Mouse (Mus musculus): ENCODE data around the gene Atp1a1. TPM values are rescaled to one million over a fixed set of nuclear protein-coding genes. Genes with fewer than 3 reads are reported as not detected.

Gene Atp1a1
- 58.4 and 61.1 TPM in 2 replicates for polyA plus RNA-seq (2012)

DNA sequence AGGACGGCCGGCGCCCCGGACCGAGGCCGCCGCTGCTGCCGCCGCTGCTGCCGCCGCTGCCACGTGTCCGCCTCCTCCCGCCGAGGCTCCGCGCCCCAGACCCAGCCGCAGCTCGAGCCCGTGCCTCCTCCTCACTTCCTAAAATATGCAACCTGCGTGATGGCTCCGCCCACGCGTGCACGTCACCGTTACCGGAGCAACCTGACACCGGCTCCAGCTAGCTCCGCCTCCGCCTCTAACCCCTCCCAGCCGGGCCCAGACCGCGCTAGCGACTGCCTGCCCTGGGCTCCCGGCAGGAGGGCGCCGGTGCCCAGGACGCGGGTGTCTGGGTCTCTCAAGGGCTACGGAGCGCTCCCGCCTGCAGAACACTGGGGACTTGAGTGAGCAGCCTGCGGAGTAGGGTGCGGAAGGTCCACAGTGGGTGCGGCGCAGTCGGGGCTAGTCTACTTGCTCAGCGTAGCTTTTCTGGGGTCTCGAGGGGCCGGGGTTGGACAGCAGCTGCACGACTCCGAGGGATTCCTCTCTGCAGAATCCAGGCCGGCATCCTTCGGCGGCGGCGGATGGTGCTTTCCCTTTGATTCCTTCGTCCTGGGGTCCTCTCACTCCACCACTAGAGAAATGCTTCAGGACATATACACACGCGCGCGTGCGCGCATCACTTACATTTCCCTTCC is at the start of gene Atp1a1:
Atp1a1 (minus strand) TSS at position 135 of the 674 bp plus-strand sequence.
- Histone ChIP-seq H3K4me3 (replicated peaks) (peak within 1 kb of the TSS; percentile 91), H3K27me3 (ENCODE audit: control insufficient read depth) (peaks cover 40% of the 10 kb centered on the region), H3K9me3 (ENCODE audit: control insufficient read depth, low read length) (no peaks in the 10 kb centered on the region), H3K4me1 (ENCODE audit: control insufficient read depth) (peaks cover 46% of the 10 kb centered on the region), H3K36me3 (ENCODE audit: control insufficient read depth) (peaks cover 5% of the 10 kb centered on the region)
- TF ChIP-seq TAL1 (IDR thresholded peaks at IDR 0.05; ENCODE audit: low read length), result no peak

DNA sequence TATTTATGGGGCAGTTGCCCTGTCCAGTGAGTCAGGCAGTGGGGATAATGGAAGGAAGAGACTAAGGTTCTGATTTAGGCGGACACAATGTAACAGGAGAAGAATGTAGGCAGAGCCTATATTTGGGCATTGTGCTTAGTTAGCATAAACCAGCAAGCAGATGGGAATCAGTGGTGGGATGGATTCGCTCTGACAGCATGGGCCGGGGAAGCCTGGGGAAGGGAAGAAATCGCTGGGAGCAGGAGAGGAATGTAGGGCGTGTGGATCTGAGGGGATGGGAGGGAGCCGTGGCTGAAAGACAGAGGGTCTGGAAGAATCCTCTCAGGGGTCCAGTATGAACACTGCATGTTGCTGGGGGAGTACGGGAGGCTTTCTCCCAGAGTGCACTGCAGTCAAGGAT is 49.0 kb upstream of the Atp1a1 start:
- TF ChIP-seq GATA1 (IDR thresholded peaks at IDR 0.05; ENCODE audit: low read length) (no peak), TAL1 (IDR thresholded peaks at IDR 0.05; ENCODE audit: low read length) (no peak)
- H3K4me1 ChIP-seq (ENCODE audit: control insufficient read depth), result no peaks in the 10 kb centered on the region
- H3K36me3 ChIP-seq (ENCODE audit: control insufficient read depth), result no peaks in the 10 kb centered on the region
- H3K27me3 ChIP-seq (ENCODE audit: control insufficient read depth), result no peaks in the 10 kb centered on the region
- no peaks in the 10 kb centered on the region for H3K9me3 ChIP-seq (ENCODE audit: control insufficient read depth, low read length)
- H3K4me3 ChIP-seq (replicated peaks), result no peak overlapping the region

DNA sequence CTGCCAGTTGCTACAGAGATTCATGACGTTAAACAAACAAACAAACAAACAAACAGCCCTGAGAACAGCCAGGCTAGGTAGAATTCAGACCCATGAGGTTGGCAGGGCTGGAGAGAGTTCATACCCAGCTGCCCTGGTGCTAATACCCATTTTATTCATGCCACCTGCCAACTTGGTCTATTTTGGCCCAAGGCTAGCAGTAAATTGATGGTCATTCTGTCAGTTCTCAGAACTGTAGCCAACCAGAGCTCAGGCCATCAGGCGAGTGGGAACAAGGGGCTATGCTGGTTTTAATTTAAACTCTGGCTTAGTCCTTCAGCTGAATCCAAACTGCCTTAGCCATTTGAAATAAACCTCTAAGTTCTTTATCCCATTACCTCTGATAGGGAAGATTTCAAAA is 48.5 kb upstream of the Atp1a1 start:
- Histone ChIP-seq H3K36me3 (ENCODE audit: control insufficient read depth) (no peaks in the 10 kb centered on the region), H3K9me3 (ENCODE audit: control insufficient read depth, low read length) (no peaks in the 10 kb centered on the region), H3K4me1 (ENCODE audit: control insufficient read depth) (no peaks in the 10 kb centered on the region), H3K4me3 (replicated peaks) (no peak overlapping the region), H3K27me3 (ENCODE audit: control insufficient read depth) (no peaks in the 10 kb centered on the region)
- TF ChIP-seq TAL1 (IDR thresholded peaks at IDR 0.05; ENCODE audit: low read length) (no peak), GATA1 (IDR thresholded peaks at IDR 0.05; ENCODE audit: low read length) (no peak)

DNA sequence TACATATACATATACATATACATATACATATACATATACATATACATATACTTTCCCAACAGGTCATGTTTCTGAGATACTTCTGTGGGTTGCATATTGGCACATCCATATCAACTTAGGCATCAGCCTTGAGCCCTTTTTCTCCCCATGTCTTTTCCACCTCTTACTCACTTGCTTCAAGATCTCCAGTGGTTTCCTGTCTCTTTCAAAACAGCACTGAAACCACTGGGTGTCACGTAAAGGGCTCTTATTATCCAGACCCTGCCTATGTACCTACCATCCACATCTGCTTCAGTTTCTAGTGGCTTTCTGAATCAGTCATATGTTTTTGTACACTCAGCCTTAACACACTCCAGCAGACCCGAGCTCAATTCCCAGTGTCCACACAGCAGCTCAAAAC is 45.8 kb upstream of the Atp1a1 start:
- Histone ChIP-seq H3K27me3 (ENCODE audit: control insufficient read depth) (no peaks in the 10 kb centered on the region), H3K4me1 (ENCODE audit: control insufficient read depth) (no peaks in the 10 kb centered on the region), H3K4me3 (replicated peaks) (no peak overlapping the region), H3K9me3 (ENCODE audit: control insufficient read depth, low read length) (no peaks in the 10 kb centered on the region), H3K36me3 (ENCODE audit: control insufficient read depth) (no peaks in the 10 kb centered on the region)
- TF ChIP-seq TAL1 (IDR thresholded peaks at IDR 0.05; ENCODE audit: low read length) (no peak), GATA1 (IDR thresholded peaks at IDR 0.05; ENCODE audit: low read length) (no peak)

DNA sequence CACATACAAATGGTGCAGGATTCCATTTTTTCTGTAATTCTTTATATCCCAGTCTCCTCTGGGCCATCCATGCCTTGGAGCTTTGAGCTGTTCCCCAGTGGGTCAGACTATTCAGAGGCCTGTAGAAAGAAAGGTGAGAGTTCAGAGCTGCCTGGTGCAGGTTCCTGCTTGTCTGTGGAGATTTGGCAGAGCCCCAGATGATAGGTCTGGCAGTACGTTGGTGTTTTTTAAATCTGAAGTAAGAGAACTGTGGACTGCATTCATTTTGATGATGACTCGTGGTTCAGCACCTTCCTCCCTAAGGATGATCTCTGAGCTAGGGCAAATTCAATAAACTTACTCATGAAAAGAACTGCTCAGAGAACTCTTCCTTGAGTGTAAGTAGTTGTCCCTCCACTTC is 44.8 kb upstream of the Atp1a1 start:
- no peaks in the 10 kb centered on the region for H3K36me3 ChIP-seq (ENCODE audit: control insufficient read depth)
- TF ChIP-seq TAL1 (IDR thresholded peaks at IDR 0.05; ENCODE audit: low read length) (no peak), GATA1 (IDR thresholded peaks at IDR 0.05; ENCODE audit: low read length) (no peak)
- H3K9me3 ChIP-seq (ENCODE audit: control insufficient read depth, low read length), result no peaks in the 10 kb centered on the region
- no peak overlapping the region for H3K4me3 ChIP-seq (replicated peaks)
- no peaks in the 10 kb centered on the region for H3K27me3 ChIP-seq (ENCODE audit: control insufficient read depth)
- H3K4me1 ChIP-seq (ENCODE audit: control insufficient read depth), result no peaks in the 10 kb centered on the region

DNA sequence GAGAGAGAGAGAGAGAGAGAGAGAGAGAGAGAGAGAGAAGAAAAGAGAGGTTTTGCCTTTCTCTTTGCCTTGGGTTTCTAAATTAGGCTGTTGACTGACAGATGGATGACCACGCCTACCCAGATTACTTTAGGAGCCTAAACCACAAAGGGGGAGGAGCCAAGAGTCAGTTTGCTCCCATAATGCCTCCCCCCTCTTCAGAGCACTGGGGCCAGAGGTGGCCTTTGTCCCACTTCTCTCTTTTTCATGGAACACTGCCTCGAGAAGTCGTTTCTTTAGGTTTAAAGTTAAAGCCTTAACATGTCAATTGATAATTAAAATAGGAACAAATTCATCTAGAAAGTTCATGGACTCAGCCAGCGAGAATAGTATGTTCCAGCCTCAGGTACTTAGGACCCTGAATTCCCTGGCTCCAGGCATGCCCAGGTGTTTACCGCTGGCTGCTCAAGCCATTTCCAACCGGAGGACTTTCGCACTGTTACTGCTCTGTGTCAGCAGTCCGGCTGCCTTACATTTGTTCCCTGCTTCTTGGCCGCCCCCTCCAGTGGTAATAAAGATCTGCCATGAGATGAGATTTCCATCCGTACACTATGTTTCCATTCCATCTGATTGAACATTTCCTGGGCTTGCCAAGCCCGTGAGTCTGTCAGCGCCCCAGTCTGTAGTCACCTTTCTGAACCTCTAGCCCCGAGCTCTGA is 43.8 kb upstream of the Atp1a1 start:
- Histone ChIP-seq H3K9me3 (ENCODE audit: control insufficient read depth, low read length) (no peaks in the 10 kb centered on the region), H3K4me1 (ENCODE audit: control insufficient read depth) (no peaks in the 10 kb centered on the region), H3K4me3 (replicated peaks) (no peak overlapping the region), H3K27me3 (ENCODE audit: control insufficient read depth) (no peaks in the 10 kb centered on the region), H3K36me3 (ENCODE audit: control insufficient read depth) (no peaks in the 10 kb centered on the region)
- TF ChIP-seq GATA1 (IDR thresholded peaks at IDR 0.05; ENCODE audit: low read length), result no peak
- TF ChIP-seq TAL1 (IDR thresholded peaks at IDR 0.05; ENCODE audit: low read length), result no peak

DNA sequence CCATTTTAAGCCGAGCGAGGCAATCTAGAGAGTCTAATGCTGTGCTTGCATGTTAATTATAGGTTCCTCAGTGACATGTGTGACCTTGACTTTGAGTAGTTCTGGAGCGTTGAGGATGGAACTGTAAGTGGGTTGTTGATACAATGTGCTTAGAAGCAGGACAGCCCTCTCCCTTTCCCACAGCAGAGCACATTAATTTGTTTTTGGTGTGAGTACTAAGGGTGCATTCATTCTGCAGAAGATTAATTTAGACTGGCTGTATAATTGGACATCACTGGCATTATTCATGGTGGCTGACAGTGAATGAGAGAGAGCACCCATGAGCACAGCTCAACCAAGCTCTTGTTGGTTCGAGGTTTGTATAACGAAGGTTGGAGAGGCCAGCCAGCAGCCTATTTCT is 42.3 kb upstream of the Atp1a1 start:
- H3K9me3 ChIP-seq (ENCODE audit: control insufficient read depth, low read length), result no peaks in the 10 kb centered on the region
- no peaks in the 10 kb centered on the region for H3K4me1 ChIP-seq (ENCODE audit: control insufficient read depth)
- TF ChIP-seq TAL1 (IDR thresholded peaks at IDR 0.05; ENCODE audit: low read length), result no peak
- no peak for TF ChIP-seq GATA1 (IDR thresholded peaks at IDR 0.05; ENCODE audit: low read length)
- H3K36me3 ChIP-seq (ENCODE audit: control insufficient read depth), result no peaks in the 10 kb centered on the region
- H3K4me3 ChIP-seq (replicated peaks), result no peak overlapping the region
- H3K27me3 ChIP-seq (ENCODE audit: control insufficient read depth), result no peaks in the 10 kb centered on the region

DNA sequence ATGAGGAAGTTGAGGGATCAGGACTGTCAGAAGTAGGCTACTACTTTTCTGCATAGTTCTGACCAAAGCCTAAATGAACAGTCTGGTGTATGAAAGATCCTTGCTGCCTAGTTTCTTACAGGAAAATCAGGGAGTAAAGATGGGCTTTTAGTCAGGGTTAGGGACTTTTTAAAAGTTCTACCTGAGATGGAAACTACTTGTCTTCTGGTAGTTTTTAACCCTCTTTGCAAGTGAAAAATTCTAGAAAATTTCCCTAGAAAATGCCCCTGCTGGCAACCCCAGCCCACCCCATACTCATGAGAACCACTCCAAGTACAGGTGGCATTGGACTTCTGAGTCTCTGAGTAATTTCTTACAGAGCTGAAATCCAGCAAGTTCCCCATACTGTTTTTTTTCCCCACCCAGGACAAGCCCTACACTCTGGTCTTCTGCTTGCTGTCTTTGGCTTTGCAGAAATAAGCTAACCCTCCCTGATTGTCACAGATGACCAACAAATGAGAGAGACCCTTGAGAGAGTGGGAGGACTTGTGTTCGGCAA is 41.2 kb upstream of the Atp1a1 start:
- no peaks in the 10 kb centered on the region for H3K9me3 ChIP-seq (ENCODE audit: control insufficient read depth, low read length)
- no peaks in the 10 kb centered on the region for H3K4me1 ChIP-seq (ENCODE audit: control insufficient read depth)
- H3K4me3 ChIP-seq (replicated peaks), result no peak overlapping the region
- TF ChIP-seq TAL1 (IDR thresholded peaks at IDR 0.05; ENCODE audit: low read length) (no peak), GATA1 (IDR thresholded peaks at IDR 0.05; ENCODE audit: low read length) (no peak)
- no peaks in the 10 kb centered on the region for H3K36me3 ChIP-seq (ENCODE audit: control insufficient read depth)
- H3K27me3 ChIP-seq (ENCODE audit: control insufficient read depth), result no peaks in the 10 kb centered on the region

DNA sequence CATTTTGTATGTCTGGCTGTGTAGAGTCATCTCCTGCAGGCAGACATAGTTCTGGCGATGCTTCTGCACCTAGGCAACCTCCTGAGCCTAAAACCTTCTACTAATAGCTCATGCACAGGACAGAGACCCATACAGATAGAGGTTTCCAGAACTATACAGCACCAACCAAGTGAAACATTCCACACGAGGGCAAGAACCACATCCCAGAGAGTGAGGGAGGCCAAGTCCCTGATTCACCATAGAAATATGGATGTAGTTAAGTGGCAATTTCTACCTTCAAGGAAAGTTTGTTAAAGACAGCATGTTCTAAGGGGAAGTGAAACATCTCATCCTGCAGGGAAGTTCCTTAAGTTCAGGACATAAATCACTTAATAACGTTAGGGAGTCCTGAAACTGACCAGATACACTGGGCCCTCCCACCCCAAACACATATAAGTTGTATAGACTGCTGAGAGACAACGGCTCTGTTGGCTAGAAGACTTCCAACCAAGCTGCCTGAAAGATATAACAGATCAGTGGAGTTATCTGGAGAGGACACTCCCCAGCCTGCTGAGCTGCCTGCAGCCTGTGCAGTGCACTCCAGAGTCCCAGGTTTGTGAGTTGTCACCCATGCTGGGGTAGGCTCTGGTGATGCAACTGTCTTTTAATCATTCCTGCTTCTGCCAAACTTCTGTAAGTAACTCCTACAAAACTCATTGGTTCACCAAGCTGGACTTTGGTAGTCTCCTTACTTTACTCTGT is 39.7 kb upstream of the Atp1a1 start:
- H3K4me3 ChIP-seq (replicated peaks), result no peak overlapping the region
- H3K4me1 ChIP-seq (ENCODE audit: control insufficient read depth), result no peaks in the 10 kb centered on the region
- H3K36me3 ChIP-seq (ENCODE audit: control insufficient read depth), result no peaks in the 10 kb centered on the region
- H3K27me3 ChIP-seq (ENCODE audit: control insufficient read depth), result no peaks in the 10 kb centered on the region
- TF ChIP-seq GATA1 (IDR thresholded peaks at IDR 0.05; ENCODE audit: low read length) (no peak), TAL1 (IDR thresholded peaks at IDR 0.05; ENCODE audit: low read length) (no peak)
- H3K9me3 ChIP-seq (ENCODE audit: control insufficient read depth, low read length), result no peaks in the 10 kb centered on the region
